Mouse (Mus musculus): ENCODE data around the gene Tm4sf5.
"Not testable (repeated sequence)": the region's sequence is repeated elsewhere in the genome, so short reads cannot be mapped to it uniquely, and the experiment has no call there.

Tm4sf5 gene

DNA sequence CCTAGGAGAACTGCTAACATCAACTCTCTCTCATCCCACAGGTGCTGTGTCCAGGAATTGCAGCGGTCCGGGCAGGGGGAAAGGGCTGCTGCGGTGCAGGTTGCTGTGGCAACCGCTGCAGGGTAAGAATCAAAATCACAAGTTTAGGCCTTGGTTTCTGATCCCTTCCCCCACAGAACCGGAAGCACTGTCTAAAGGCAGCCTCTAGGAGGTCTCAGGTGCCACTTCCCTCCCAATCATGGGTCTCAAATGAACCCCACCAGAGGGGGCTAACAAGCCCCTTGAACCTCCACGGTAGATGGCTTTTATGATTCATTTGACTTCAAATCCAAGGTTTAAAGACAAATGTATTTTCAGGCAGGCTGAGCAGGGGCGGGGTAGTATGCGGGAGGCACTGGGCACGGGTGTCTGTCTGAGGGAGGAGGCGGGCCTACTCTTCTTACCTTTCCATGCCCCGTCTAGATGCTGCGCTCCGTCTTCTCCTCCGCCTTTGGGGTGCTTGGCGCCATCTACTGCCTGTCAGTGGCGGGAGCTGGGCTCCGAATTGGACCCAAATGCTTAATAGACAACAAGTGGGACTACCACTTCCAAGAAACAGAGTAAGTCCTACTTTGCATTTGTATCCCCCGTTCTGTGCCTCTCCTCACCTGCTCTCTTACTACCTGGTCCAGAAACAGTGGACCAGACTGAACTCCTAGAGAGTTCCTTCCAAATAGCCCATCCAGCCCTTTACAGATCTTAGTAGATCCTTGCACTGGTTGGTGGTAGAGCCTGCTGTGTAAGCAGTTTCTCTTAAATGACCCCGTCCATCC, 4.9 kb downstream of the Tm4sf5 start:
- DNase-seq (ENCODE audit: low spot score in 2 of 2), result peak; percentile 36 to 49

DNA sequence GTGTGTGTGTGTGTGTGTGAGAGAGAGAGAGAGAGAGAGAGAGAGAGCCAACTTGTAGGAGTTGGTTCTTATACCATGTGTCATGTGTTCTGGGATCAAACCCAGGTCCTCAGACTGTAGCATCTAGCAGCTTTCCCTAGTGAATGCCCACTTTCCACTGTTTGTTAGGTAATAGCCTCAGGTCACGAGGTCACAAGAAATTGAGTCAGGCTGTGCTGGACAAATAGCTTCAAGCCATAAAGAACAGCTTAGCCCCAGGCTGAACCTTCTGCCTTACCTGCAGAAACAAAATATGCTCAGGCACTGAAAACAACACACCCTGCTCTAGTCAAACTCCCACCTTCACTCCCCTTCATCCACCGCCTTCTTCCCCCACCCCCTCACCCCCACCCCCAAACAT, 6.2 kb downstream of the Tm4sf5 start:
- no peak for DNase-seq (ENCODE audit: low spot score in 2 of 2)

DNA sequence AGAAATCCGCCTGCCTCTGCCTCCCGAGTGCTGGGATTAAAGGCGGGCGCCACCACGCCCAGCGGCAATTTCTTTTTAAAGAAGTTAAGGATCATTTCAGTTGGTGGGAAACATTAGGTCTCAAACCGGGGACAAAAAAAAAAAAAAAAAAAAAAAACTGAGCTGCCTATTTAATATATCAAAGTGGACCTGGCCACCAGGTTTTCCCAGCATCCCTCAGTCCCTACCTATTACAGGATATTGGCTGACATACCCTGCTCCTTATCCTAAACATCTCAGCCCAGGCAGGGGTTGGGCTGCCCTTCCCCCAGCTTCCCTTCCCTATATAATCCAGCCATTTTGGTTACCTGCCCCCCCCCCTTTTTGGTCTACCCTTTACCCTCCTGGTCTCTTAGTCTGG, 6.8 kb downstream of the Tm4sf5 start:
- no peak for DNase-seq (ENCODE audit: low spot score in 2 of 2)

DNA sequence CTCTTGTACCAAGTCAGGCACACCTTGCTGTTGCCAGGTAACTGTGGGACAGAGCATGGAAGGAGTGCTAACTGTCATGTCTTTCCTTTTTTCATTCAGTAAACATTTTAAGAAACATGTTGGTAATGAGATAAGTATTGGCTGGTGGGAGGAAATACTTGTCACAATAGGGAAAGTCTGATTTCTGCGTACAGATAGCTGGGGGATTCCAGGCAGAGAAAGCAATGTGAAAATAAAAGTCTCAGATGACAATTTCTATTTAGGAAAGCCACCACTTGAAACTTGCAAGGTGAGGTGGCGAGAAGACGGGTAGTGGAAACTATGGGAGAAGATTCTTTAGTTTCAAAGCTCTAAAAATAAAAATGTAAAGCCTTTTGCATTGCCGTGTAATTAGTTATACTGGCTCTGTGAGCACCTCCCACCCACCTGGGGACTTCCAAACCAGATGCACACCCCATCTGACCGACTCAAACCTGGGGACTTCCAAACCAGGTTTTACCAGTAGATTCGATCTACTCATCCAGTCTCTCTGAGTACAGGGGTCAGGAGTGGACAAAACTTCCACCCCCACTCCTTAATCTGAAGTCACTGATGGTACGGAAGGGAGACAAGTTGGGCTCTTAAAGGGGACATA, 7.8 kb downstream of the Tm4sf5 start:
- DNase-seq (ENCODE audit: low spot score in 2 of 2), result no peak

DNA sequence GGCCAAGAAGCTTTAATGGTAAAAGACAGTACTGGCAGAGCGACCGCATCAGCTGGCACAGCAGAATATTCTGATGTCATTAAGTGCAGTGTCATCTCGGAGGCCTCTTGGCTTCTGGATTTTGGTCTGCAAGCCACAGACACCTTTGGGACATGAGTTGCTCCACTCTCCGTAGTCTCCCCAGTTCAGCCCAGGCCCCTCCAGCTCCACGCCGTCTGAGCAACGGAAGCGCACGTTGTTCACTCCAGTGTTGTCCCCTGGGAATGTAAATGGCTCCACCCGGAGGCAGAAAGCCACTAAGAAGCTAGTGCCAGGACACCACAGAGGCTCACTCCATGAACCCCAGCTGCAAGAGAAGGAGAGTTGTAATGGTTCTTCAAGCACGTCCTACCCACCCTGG, 8.5 kb downstream of the Tm4sf5 start:
- no peak for DNase-seq (ENCODE audit: low spot score in 2 of 2)

DNA sequence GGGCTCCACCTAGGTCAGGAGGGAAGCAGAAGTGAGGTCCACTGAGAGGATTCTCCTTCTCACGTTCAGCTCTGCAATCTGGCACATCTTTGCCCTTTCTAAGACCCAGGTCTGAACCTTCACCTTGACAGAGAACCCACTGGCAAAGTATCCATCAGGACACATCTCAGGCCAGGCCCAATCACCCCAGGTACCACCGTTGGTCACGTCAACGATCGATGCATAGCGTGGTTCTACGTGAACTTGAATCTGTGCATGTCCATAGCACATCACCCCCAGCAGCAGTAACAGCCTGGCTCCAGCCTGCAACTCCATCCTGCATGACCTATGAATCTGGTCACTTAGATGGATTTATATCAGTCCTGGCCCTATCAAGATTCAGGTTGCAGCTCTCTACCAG, 9.2 kb downstream of the Tm4sf5 start, which contains the start of gene Vmo1:
Gene Vmo1, minus strand, starts transcription at position 329 of the 400 bp plus-strand sequence.
- no peak for DNase-seq (ENCODE audit: low spot score in 2 of 2)

DNA sequence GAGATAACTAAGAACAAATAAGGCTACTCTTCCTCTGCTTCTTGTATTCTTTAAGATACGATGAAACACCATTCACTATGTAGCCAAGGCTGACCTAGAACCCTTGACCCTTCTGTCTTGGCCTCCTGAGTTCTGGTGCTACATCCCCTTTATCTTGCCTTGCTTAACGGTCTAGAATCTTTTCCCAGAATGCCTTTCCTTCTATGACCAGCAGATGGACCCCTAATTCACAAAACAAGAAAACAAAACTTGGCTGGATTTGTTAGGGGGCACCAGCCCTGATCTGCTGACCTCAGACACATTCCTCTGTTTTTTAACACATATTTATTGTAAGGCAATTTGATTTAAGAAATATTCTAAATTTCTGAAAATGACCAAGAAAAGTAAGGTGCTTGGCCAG, 11.3 kb downstream of the Tm4sf5 start:
- peak; percentile 20 to 40 for DNase-seq (ENCODE audit: low spot score in 2 of 2)

DNA sequence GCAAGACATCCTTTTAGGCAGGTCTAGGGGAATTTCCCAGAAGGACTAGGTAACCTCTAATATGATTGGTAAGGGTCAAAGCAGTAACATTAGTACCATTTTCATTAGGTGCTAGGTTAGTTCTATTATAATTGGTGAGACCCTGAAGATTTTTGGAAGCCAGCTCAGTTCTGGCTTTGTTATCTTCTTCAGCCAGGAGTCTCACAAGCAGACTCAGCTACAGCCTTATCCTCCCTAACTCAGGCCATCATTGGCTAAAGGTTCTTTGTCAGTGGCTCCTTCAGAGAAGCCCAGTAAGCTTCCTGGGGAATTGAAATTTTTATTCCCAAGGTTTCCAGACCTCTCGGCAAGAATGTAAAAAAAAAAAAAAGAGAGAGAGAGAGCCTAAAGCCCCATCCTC, 13.4 kb downstream of the Tm4sf5 start:
- DNase-seq (ENCODE audit: low spot score in 2 of 2), result no peak

DNA sequence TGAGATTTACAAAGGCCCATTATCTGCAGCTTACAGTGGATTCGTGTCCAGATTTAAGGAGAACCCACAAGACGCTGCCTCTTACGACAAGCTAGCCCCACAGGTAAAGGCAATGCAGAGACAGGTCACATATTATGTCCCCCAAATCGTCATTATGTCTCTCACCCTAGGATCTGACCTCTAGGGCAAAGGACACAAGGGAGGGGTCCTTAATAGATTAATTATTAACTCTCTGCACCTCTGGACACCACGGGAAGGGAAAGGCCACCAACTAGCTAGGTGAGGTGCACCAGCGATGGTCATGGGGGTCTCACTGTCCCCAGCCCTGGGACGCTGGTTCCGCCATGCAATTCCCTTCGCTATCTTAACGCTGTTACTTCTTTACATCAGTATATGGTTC, 13.9 kb downstream of the Tm4sf5 start, which contains the start of gene Gltpd2:
Gene Gltpd2, plus strand, starts transcription at position 274 of the 400 bp plus-strand sequence.
- no peak for DNase-seq (ENCODE audit: low spot score in 2 of 2)

DNA sequence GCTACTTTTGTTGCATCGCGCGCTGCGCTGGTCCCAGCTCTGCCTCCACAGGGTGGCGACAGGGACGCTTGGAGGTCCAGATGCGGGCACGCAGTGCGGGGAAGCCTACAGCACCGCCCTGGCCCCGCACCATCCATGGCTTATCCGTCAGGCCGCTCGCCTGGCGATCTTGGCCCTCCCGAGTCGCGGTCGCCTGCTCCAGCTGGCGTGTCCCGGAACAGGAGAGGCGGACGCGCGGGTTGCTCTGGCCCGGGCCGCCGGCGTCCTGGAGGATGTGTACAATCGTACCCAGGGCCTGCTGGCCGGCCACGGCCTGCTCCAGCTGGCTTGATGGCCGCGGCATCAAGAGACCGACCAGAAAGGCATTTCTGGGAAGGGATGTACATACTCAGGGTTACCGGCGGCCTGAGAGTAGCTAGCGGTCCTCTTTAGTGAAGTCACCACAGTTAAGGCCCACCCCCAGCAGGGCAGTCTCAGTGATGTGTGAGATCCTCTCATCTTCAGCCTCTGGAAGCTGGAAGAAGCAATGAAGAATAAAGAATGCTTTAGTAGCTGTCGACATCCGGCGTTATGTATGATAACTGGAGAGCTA, 15.2 kb downstream of the Tm4sf5 start:
- peak in 1 of 2 experiments; percentile 8 for DNase-seq (ENCODE audit: low spot score in 2 of 2)

DNA sequence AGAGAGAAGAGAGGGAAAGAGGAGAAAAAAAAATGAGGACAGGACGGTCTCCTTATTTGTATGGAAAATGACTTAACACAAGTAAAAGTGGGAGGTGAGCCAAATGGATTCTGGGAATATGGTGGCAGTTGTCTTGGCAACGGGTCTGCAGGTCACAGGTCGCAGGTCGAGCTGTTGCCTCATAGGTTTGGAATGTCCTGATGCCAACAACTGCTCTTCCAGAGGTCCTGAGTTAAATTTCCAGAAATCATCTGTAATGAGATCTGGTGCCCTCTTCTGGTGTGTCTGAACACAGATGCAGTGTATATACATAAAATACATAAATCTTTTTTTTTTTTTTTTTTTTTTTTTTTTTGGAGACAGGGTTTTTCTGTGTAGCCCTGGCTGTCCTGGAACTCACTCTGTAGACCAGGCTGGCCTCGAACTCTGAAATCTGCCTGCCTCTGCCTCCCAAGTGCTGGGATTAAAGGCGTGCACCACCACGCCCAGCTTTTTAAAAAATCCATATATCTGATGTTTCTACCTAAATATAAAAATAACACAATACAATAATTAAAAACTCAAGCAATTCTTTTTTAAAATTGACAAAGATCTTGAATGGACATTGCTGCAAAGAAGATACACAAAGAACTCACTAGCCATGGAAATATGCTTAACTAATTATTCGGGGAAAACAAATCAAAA, 18.4 kb downstream of the Tm4sf5 start:
- DNase-seq (ENCODE audit: low spot score in 2 of 2), result not testable (repeated sequence)

DNA sequence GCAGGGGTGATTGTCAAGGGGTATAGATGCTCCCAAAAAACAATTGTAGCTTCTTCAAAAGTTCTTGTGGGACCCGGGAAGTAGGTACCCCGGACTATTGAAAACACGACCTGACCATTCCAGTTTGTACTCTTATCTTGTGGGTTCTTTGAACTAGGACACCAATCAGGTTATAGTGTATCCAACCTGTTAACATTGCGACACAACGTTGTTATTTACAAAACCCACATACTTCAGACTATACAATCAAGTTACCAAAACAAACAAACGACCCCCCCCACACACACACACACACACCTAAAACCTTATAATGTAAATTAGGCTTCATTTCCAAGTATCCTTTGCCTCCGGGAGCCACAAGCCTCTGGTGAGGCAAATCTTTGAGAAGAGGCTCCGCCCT, 19.7 kb downstream of the Tm4sf5 start:
- DNase-seq (ENCODE audit: low spot score in 2 of 2), result no peak

DNA sequence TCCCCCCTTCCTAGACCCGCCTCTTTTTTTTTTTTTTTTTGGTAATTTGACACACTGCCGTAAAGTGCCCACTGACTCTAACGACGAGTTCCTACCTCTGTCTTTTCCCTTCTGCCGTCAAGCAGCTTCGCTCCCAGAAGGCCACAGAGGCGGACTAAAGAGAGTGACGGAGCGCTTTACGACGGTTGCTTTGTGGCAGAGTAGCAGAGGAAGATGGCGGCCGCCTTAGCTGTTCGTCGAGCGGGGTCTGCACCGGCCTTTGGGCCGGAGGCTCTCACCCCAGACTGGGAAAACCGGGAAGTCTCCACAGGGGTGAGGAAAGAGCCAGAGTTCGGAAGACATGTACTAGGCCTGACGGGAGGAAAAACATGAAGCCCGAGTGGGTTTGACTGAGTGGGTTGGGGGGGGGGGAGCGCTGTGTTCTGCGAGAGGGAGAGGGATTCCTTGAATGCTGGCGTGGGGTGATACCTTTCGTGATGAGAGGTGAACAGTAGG, 20.2 kb downstream of the Tm4sf5 start, which contains the start of gene Psmb6:
Gene Psmb6, plus strand, starts transcription at position 184 of the 495 bp plus-strand sequence.
- peak; percentile 95 for DNase-seq (ENCODE audit: low spot score in 2 of 2)

DNA sequence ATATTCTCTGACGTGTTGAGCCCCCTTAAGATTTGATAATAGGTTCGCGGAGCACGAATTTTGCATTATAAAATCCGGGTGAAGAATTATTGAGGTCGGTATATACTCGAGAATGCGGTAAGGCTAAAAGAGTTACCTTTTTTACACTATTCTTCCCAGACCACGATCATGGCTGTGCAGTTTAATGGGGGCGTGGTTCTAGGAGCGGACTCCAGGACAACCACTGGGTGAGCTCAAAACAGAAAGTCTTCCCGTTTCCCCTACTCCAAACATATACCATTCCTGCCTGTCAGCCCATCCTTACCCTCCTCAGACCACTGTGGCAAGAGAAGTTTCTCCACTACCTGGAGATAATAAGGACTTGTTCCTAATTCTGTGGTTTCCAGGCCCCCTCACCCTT, 20.7 kb downstream of the Tm4sf5 start:
- no peak for DNase-seq (ENCODE audit: low spot score in 2 of 2)

DNA sequence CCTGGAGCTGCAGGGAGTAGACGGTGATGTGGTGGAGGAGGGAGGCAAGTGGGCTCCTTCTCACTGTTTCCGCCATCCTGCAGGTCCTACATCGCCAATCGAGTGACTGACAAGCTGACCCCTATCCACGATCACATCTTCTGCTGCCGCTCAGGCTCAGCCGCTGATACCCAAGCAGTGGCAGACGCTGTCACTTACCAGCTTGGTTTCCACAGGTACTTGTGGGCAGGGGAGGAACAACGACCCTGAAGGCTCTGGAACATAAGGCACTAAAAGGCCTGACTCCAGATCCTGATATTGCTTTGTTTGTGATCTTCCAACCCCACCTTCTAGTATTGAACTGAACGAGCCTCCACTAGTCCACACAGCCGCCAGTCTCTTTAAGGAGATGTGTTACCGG, 21.2 kb downstream of the Tm4sf5 start:
- no peak for DNase-seq (ENCODE audit: low spot score in 2 of 2)

DNA sequence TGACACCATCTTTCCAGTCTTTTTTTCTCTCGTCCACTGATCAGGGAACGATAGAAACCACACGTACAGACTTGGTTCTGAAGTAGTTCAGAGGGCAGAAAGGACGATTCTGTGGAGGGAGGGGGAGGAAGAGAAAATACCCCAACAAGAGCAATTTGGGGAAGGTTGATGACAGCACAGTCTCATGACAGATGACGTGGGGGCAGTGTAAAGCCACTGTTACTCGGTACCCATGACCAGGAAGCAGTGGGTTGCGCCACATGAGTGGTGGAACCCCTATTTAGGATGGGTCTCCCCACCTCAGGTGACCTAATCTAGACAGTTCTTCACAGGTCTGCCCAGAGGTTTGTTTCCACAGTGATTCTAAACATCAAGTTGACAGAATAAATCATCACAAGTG, 23.6 kb downstream of the Tm4sf5 start:
- DNase-seq (ENCODE audit: low spot score in 2 of 2), result no peak

DNA sequence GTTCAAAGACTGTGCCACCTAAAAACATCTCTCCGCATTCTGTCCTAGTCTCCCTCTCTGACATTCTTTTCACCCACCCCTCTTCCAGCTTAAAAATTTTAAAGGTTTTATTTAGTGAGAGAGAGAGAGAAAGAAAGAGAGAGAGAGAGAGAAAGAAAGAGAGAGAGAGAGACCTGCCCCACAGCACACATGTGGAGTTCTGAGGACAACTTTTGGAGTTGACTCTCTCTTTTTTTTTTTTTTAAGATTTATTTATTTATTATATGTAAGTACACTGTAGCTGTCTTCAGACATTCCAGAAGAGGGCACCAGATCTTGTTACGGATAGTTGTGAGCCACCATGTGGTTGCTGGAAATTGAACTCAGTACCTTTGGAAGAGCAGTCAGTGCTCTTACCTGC, 26.0 kb downstream of the Tm4sf5 start:
- not testable (repeated sequence) for DNase-seq (ENCODE audit: low spot score in 2 of 2)

DNA sequence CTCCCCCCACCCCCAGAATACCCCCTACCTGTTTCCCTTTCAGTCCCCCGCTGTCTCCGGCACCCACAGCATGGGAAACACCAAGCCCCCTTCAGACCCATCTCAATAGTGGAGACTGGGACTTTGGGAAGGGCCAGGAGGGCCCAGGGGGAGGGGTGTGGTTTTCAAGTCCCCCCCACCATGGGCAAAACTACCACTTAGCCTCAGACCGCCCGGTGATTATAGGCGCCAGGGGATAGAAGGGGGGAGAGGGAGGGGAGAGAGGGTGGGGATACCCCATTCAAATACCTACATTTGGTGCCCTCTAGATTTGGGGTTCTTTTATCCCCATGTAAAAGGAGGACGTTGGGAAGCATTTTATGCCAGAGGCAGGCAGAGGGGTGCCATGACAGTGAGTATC, 27.8 kb downstream of the Tm4sf5 start, which contains the start of gene Gm40193:
Gene Gm40193, minus strand, starts transcription at position 101 of the 400 bp plus-strand sequence.
- no peak for DNase-seq (ENCODE audit: low spot score in 2 of 2)

DNA sequence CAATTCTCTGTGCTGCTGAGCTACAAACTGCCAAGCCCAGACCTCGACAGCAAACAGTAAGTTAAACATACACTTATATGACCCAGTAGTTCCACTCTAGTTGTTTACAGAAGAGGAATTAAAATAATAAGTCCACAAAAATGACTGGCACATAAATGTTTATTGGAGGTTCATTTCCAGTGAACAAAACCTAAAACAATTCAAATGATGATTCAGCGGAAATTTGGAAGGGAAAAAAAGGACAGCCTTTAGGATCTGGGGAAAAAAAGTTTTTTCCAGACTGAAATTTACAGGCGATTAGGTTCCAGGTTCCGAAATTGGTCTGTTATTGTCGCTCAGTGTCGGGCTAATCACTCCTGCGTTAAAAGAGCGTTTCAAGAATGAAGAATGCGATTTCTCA, 34.4 kb downstream of the Tm4sf5 start:
- DNase-seq (ENCODE audit: low spot score in 2 of 2), result no peak

DNA sequence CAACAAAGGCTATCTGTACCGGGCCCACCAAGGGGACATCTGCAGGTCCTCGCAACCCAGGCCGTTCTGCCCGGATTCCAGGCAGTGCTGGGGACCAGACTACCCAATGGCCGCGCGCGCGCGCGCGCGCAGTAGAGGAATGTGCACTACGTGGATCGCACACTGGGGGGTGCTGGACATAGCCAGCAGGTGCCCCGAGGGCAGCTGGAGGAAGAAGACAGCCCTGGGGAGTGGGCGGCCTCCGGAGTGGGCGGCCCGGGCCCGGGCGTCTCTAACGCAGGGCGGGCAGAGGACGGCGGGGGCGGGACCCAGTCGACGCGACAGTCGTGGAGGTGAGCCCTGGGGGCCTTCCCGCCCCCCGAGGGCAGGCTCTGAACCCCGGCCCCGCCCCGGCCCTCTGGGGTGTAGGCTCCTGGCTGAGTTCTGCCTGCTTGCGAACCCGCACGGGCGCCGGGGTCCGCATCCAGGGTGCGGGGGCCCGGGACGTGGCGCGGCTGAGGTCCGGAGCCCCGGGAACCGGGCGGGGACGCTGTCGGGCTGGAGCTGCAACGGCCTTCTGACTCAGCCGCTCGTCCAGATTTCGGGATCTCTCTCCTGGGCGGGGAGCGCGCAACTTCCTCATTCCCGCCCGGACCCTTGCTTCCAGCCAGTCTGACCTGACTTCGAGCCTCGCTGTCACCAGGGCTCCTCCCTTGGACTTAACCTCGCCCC, 35.0 kb downstream of the Tm4sf5 start, which contains the start of gene Pld2:
Gene Pld2, plus strand, starts transcription at position 188 of the 711 bp plus-strand sequence.
- DNase-seq (ENCODE audit: low spot score in 2 of 2), result peak; percentile 67 to 80

DNA sequence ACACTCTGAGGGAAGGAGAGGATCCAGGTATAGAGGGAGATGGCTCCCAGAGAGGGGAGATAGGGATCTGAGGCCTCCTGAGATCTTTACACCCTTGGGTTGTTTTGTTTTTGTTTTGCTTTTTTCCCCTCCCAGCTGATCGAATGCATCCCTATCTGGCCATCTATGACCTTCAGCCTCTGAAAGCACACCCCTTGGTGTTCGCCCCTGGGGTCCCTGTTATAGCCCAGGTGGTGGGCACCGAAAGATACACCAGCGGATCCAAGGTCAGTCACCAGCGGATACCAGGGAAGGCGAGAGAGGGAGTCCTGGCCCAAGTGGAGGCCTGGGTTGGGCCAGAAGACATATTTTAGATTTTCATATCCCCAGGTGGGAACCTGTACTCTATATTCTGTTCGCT, 35.9 kb downstream of the Tm4sf5 start:
- DNase-seq (ENCODE audit: low spot score in 2 of 2), result no peak

All from right cerebral cortex, adult 2 months (tissue).